Mouse (Mus musculus): ENCODE measurements around the gene Sdk2. TPM values are rescaled to one million over a fixed set of nuclear protein-coding genes. Genes with fewer than 3 reads are reported as not detected.
A peak's percentile ranks its signal among the peaks of the same experiment; 100 is the strongest.

Sdk2 gene
- polyA plus RNA-seq, 1 experiment, result 3.0 TPM

GRCm38 (mm10) chr11:113752158-113752661, 314.6 kb downstream of the Sdk2 start:
- 9% methylated on average over 15 of the region's 15 CpGs for WGBS
- DNase-seq (ENCODE audit: low read depth in 1 of 2, low spot score in 2 of 2), result peak; percentile 18 to 33
- no peak for TF ChIP-seq CTCF (IDR thresholded peaks at IDR 0.05; ENCODE audit: extremely low read depth, insufficient read depth, insufficient read length, insufficient replicate concordance)
- no peak for TF ChIP-seq POLR2A (IDR thresholded peaks at IDR 0.05; ENCODE audit: low read depth, low read length)
- Histone ChIP-seq H3K36me3 (ENCODE audit: control insufficient read depth, insufficient read depth, low read length) (no peaks in the 10 kb centered on the region), H3K27ac (ENCODE audit: insufficient read depth, low read length) (peak overlapping the region; percentile 75), H3K4me1 (ENCODE audit: control insufficient read depth, insufficient read depth, insufficient read length) (no peaks in the 10 kb centered on the region), H3K4me3 (ENCODE audit: extremely low read depth, insufficient read depth, insufficient read length) (peak overlapping the region; percentile 71), H3K27me3 (ENCODE audit: control insufficient read depth, insufficient read depth, low read length) (no peaks in the 10 kb centered on the region)

DNA sequence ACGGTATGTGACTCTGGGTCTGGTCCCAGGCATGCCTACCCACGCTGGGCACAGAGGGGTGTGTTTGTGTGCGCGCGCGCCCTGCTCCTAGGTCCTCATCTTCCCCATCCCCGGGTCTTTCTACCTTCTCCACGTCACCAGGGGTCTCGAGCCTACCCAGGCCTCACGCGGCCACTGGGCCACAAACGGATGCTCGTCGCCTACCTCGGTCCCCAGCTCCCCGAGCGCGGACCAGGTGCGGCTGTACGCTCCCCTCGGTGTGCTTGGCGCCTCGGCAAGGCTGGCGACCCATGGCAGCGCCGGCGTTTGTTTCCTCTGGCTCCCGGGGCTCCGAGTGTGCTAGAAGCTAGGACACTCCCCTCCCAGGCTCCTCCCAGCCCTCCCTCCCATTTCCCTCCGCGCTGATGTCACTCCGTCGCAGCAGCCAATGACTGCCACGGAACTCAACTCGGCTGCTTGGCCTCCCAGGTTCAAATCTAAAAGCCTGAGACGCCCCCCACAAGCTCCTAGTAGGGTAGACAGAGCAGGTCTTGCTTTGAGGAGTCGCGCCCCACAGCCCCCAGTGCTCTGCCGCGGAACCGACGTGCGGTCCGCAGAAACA, 315.3 kb downstream of the Sdk2 start, which contains the start of gene Cdc42ep4:
Gene Cdc42ep4 (minus strand): TSS at position 398 of the 601 bp plus-strand sequence.
- Histone ChIP-seq H3K4me3 (ENCODE audit: extremely low read depth, insufficient read depth, insufficient read length) (peak within 1 kb of the TSS; percentile 71), H3K27ac (ENCODE audit: insufficient read depth, low read length) (peak within 1 kb of the TSS; percentile 75), H3K27me3 (ENCODE audit: control insufficient read depth, insufficient read depth, low read length) (no peaks in the 10 kb centered on the region), H3K36me3 (ENCODE audit: control insufficient read depth, insufficient read depth, low read length) (no peaks in the 10 kb centered on the region), H3K4me1 (ENCODE audit: control insufficient read depth, insufficient read depth, insufficient read length) (no peaks in the 10 kb centered on the region)
- TF ChIP-seq POLR2A (IDR thresholded peaks at IDR 0.05; ENCODE audit: low read depth, low read length) (peak; percentile 68), CTCF (IDR thresholded peaks at IDR 0.05; ENCODE audit: extremely low read depth, insufficient read depth, insufficient read length, insufficient replicate concordance) (no peak)
- DNase-seq (ENCODE audit: low read depth in 1 of 2, low spot score in 2 of 2), result peak; percentile 75 to 80
- under 1% methylated on average over 44 of the region's 44 CpGs for WGBS

DNA sequence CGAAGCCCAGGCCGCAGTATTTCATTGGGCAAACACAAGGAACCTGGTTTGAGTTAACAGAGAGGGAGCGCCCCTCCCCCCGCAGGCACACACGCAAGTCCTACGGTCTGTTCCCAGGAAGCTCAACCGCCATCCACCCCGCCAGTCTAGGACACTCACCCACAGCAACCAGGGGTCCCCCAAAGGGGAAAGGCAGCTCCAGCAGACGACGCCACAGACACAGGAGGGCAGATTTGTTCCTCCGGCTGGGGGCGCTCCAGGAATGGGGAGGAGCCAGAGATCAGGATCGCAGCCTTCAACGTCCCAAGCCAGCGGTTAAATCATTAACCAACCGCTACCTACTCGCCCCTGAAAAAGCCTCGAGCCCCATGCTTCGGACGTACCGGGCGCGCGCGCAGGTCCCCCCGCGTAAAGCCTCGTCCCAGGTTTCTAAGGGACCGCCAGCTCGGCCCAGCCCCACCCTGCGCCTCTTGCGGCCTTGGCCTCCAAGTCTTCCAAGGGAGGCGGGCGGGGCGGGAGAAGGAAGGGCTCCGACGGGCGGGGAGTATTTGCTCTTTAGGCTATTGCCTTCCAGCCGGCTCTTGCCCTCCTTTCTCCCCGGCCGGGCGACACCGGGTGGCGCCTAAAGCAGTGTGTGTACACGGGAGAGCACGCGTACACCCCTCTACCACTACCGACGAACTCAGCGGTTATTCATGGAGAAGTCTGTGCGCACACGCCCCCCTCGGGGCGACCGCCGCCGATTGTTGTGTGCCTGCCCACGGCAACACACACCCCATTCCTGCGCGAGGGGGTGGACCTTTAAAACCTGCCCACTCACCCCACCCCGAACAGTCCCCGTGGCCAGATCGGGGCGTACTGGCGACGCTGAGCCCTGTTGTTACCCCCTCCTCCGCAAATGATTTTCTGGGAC, 316.0 kb downstream of the Sdk2 start:
- TF ChIP-seq POLR2A (IDR thresholded peaks at IDR 0.05; ENCODE audit: low read depth, low read length) (no peak), CTCF (IDR thresholded peaks at IDR 0.05; ENCODE audit: extremely low read depth, insufficient read depth, insufficient read length, insufficient replicate concordance) (peak; percentile 45; the same call in 1 of the 2 replicates)
- H3K27me3 ChIP-seq (ENCODE audit: control insufficient read depth, insufficient read depth, low read length), result no peaks in the 10 kb centered on the region
- H3K4me1 ChIP-seq (ENCODE audit: control insufficient read depth, insufficient read depth, insufficient read length), result no peaks in the 10 kb centered on the region
- WGBS, result 2% methylated on average over 67 of the region's 67 CpGs
- no peaks in the 10 kb centered on the region for H3K36me3 ChIP-seq (ENCODE audit: control insufficient read depth, insufficient read depth, low read length)
- H3K27ac ChIP-seq (ENCODE audit: insufficient read depth, low read length), result peak overlapping the region; percentile 56
- DNase-seq (ENCODE audit: low read depth in 1 of 2, low spot score in 2 of 2), result peak; percentile 19 to 66
- peak overlapping the region; percentile 71 for H3K4me3 ChIP-seq (ENCODE audit: extremely low read depth, insufficient read depth, insufficient read length)

DNA sequence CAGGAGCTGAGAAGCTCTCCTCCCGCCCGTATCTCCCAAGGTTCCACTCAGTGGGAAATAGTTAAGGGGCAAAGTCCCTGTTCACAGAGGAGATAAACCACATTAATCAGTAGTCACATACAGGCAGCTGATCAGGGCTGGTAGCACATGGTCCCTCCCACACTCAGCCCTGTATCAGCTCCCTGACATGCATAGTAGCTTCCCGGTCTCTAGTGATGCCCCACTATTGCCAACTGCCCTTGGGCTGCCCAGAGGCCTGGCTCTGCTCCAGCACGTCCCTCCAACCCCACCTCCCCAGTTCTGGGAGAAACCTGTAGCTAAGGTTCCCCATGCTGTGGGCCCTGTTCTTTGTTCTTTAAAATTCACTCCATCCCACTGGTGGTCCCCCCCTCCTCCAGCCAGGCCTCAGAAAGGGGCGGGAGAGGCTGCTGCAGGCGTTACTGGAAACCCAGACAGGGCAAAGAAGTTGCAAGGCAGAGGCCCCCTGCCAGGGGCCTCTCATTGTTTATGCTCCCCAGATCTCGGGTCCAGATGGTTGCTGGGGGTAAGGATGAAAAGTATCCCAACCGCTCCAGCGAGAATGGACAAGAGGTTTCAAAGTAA, 317.0 kb downstream of the Sdk2 start:
- peak overlapping the region; percentile 26; the same call in 1 of the 2 replicates for H3K27ac ChIP-seq (ENCODE audit: insufficient read depth, low read length)
- WGBS, result 60% methylated on average over 9 of the region's 9 CpGs
- H3K4me1 ChIP-seq (ENCODE audit: control insufficient read depth, insufficient read depth, insufficient read length), result no peaks in the 10 kb centered on the region
- H3K36me3 ChIP-seq (ENCODE audit: control insufficient read depth, insufficient read depth, low read length), result no peaks in the 10 kb centered on the region
- peak overlapping the region; percentile 71; the same call in 1 of the 2 replicates for H3K4me3 ChIP-seq (ENCODE audit: extremely low read depth, insufficient read depth, insufficient read length)
- TF ChIP-seq POLR2A (IDR thresholded peaks at IDR 0.05; ENCODE audit: low read depth, low read length), result no peak
- no peak for TF ChIP-seq CTCF (IDR thresholded peaks at IDR 0.05; ENCODE audit: extremely low read depth, insufficient read depth, insufficient read length, insufficient replicate concordance)
- no peaks in the 10 kb centered on the region for H3K27me3 ChIP-seq (ENCODE audit: control insufficient read depth, insufficient read depth, low read length)
- DNase-seq (ENCODE audit: low read depth in 1 of 2, low spot score in 2 of 2), result no peak

GRCm38 (mm10) chr11:113748797-113749521, 317.9 kb downstream of the Sdk2 start:
- peak in 1 of 2 experiments; percentile 16 for DNase-seq (ENCODE audit: low read depth in 1 of 2, low spot score in 2 of 2)
- Histone ChIP-seq H3K36me3 (ENCODE audit: control insufficient read depth, insufficient read depth, low read length) (no peaks in the 10 kb centered on the region), H3K4me3 (ENCODE audit: extremely low read depth, insufficient read depth, insufficient read length) (peak overlapping the region; percentile 16; the same call in 1 of the 2 replicates), H3K4me1 (ENCODE audit: control insufficient read depth, insufficient read depth, insufficient read length) (no peaks in the 10 kb centered on the region), H3K27me3 (ENCODE audit: control insufficient read depth, insufficient read depth, low read length) (no peaks in the 10 kb centered on the region), H3K27ac (ENCODE audit: insufficient read depth, low read length) (peak overlapping the region; percentile 26; the same call in 1 of the 2 replicates)
- TF ChIP-seq POLR2A (IDR thresholded peaks at IDR 0.05; ENCODE audit: low read depth, low read length), result no peak
- TF ChIP-seq CTCF (IDR thresholded peaks at IDR 0.05; ENCODE audit: extremely low read depth, insufficient read depth, insufficient read length, insufficient replicate concordance), result no peak
- WGBS, result 73% methylated on average over 21 of the region's 21 CpGs
